Mouse (Mus musculus) midbrain, embryonic 15.5 days (tissue): Measurements from ENCODE around the gene Slc5a10. TPM values are rescaled to one million over a fixed set of nuclear protein-coding genes. Genes with fewer than 3 reads are reported as not detected.

ENCODE experiments used
- ATAC-seq: fragments of 200-750 bp; cut with Nextera tagmentation; replicated peaks from 2 replicates; pipeline ENCODE4 v1.8.0; 2017; ENCODE audit warnings: moderate TSS enrichment
- H3K27ac ChIP-seq: fragments of 300-500 bp; sonication (generic); 2 replicates; pipeline ENCODE4 v1.5.1; 2015; ENCODE audit warnings: mild to moderate bottlenecking, inconsistent platforms
- H3K27me3 ChIP-seq: fragments of 300-500 bp; sonication (generic); replicated peaks from 2 replicates; pipeline ENCODE4 v1.6.1; 2015; ENCODE audit warnings: inconsistent platforms
- H3K36me3 ChIP-seq: fragments of 300-500 bp; sonication (generic); replicated peaks from 2 replicates; pipeline ENCODE4 v1.6.1; 2015; ENCODE audit warnings: inconsistent platforms
- H3K4me1 ChIP-seq: fragments of 300-500 bp; sonication (generic); 2 replicates; pipeline ENCODE4 v1.6.1; 2015; ENCODE audit warnings: inconsistent platforms
- H3K4me2 ChIP-seq: fragments of 300-500 bp; sonication (generic); 2 replicates; pipeline ENCODE4 v1.6.1; 2015; ENCODE audit warnings: inconsistent platforms, mild to moderate bottlenecking, moderate library complexity
- H3K4me3 ChIP-seq: fragments of 300-500 bp; sonication (generic); 2 replicates; pipeline ENCODE4 v1.5.1; 2015; ENCODE audit warnings: mild to moderate bottlenecking, inconsistent platforms
- H3K9ac ChIP-seq: fragments of 300-500 bp; sonication (generic); 2 replicates; pipeline ENCODE4 v1.6.1; 2015; ENCODE audit warnings: mild to moderate bottlenecking, inconsistent platforms
- H3K9me3 ChIP-seq: fragments of 300-500 bp; sonication (generic); 2 replicates; pipeline ENCODE4 v1.6.1; 2016; ENCODE audit warnings: inconsistent platforms
- WGBS: fragments of 180-500 bp; shearing (Covaris S2); methylation state at CpG from one replicate; pipeline ENCODE4 v1.1.7; 2015; ENCODE audit warnings: mixed read lengths; 5-methylcytosine and 5-hydroxymethylcytosine counted together
- polyA plus RNA-seq: library from polyadenylated mRNA; unstranded; fragments of >200 nt; fragmentation: Nextera tagmentation; extraction: Ambion mirVana; gene quantifications from 2 replicates; pipeline ENCODE4 v1.2.1, GENCODE M21; 2015

The Slc5a10 gene
- polyA plus RNA-seq, 1 experiment from 2014 or later: not detected

GRCm38 (mm10) chr11:61722077-61722476 lies 1.5 kb upstream of the Slc5a10 start:
- H3K4me1 ChIP-seq: no peaks in the 10 kb centered on the region
- WGBS: 67% methylated on average over 5 of the region's 5 CpGs
- H3K36me3 ChIP-seq: peaks cover 1% of the 10 kb centered on the region; the same call in 1 of the 2 replicates
- no peak overlapping the region for H3K27ac ChIP-seq
- no peaks in the 10 kb centered on the region for H3K9me3 ChIP-seq
- H3K9ac ChIP-seq: no peak overlapping the region
- no peak overlapping the region for H3K4me3 ChIP-seq
- H3K27me3 ChIP-seq: no peaks in the 10 kb centered on the region
- H3K4me2 ChIP-seq: no peak overlapping the region
- ATAC-seq: no peak

- no peaks in the 10 kb centered on the region; the same call in 1 of the 2 replicates for H3K4me1 ChIP-seq
- H3K36me3 ChIP-seq: no peaks in the 10 kb centered on the region
- ATAC-seq: no peak
- no peaks in the 10 kb centered on the region for H3K9me3 ChIP-seq
- no peak overlapping the region for H3K27ac ChIP-seq
- 68% methylated on average over 8 of the region's 8 CpGs for WGBS
- no peak overlapping the region for H3K4me2 ChIP-seq
- no peaks in the 10 kb centered on the region for H3K27me3 ChIP-seq
- H3K9ac ChIP-seq: no peak overlapping the region
- H3K4me3 ChIP-seq: no peak overlapping the region
Measured at GRCm38 (mm10) chr11:61719826-61720225, 800 bp downstream of the Slc5a10 start.

DNA sequence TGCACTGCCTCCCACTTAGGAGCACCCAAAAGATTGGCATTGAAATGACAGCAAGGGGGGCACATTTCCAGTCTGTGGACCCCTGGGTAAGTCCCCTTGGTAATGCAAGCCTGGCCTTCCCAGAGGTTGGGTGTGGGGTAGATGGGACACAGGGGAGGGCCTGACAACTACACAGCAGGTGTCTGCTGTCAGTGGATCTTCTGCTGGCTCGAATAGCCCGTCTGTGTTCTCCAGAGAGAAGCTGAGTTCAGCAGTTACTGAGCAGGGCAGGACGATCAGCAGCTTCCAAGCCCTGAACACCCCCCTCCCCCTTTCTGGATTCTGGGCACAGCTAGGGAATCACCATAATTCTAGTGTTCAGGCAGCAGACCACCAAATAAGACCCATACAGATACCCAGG lies 1.2 kb downstream of the Slc5a10 start:
- Histone ChIP-seq H3K4me2 (no peak overlapping the region), H3K4me1 (no peaks in the 10 kb centered on the region; the same call in 1 of the 2 replicates), H3K9me3 (no peaks in the 10 kb centered on the region), H3K27ac (no peak overlapping the region), H3K9ac (no peak overlapping the region), H3K27me3 (no peaks in the 10 kb centered on the region), H3K36me3 (no peaks in the 10 kb centered on the region), H3K4me3 (no peak overlapping the region)
- ATAC-seq: no peak
- 53% methylated on average over 3 of the region's 3 CpGs for WGBS

GRCm38 (mm10) chr11:61717990-61718389 lies 2.6 kb downstream of the Slc5a10 start:
- ATAC-seq: no peak
- no peaks in the 10 kb centered on the region for H3K27me3 ChIP-seq
- WGBS: 58% methylated on average over 5 of the region's 5 CpGs

GRCm38 (mm10) chr11:61715130-61715529 lies 5.5 kb downstream of the Slc5a10 start:
- Histone ChIP-seq H3K36me3 (no peaks in the 10 kb centered on the region), H3K4me3 (no peak overlapping the region), H3K4me2 (no peak overlapping the region), H3K27me3 (no peaks in the 10 kb centered on the region), H3K27ac (no peak overlapping the region), H3K9ac (no peak overlapping the region), H3K9me3 (no peaks in the 10 kb centered on the region), H3K4me1 (no peaks in the 10 kb centered on the region; the same call in 1 of the 2 replicates)
- 63% methylated on average over 6 of the region's 6 CpGs for WGBS
- ATAC-seq: peak; percentile 30; the same call in 1 of the 2 replicates

More at GRCm38 (mm10) chr11:61717990-61718389, 2.6 kb downstream of the Slc5a10 start:
- no peak overlapping the region for H3K9ac ChIP-seq
- H3K4me3 ChIP-seq: no peak overlapping the region
- H3K4me1 ChIP-seq: no peaks in the 10 kb centered on the region; the same call in 1 of the 2 replicates
- H3K27ac ChIP-seq: no peak overlapping the region
- no peak overlapping the region for H3K4me2 ChIP-seq
- no peaks in the 10 kb centered on the region for H3K36me3 ChIP-seq
- H3K9me3 ChIP-seq: no peaks in the 10 kb centered on the region

GRCm38 (mm10) chr11:61714346-61715117 lies 6.1 kb downstream of the Slc5a10 start:
- Histone ChIP-seq H3K4me2 (no peak overlapping the region), H3K27ac (no peak overlapping the region), H3K4me1 (no peaks in the 10 kb centered on the region; the same call in 1 of the 2 replicates), H3K4me3 (no peak overlapping the region), H3K27me3 (no peaks in the 10 kb centered on the region), H3K9me3 (no peaks in the 10 kb centered on the region), H3K9ac (no peak overlapping the region), H3K36me3 (no peaks in the 10 kb centered on the region)
- ATAC-seq: peak; percentile 87
- WGBS: 43% methylated on average over 11 of the region's 11 CpGs

DNA sequence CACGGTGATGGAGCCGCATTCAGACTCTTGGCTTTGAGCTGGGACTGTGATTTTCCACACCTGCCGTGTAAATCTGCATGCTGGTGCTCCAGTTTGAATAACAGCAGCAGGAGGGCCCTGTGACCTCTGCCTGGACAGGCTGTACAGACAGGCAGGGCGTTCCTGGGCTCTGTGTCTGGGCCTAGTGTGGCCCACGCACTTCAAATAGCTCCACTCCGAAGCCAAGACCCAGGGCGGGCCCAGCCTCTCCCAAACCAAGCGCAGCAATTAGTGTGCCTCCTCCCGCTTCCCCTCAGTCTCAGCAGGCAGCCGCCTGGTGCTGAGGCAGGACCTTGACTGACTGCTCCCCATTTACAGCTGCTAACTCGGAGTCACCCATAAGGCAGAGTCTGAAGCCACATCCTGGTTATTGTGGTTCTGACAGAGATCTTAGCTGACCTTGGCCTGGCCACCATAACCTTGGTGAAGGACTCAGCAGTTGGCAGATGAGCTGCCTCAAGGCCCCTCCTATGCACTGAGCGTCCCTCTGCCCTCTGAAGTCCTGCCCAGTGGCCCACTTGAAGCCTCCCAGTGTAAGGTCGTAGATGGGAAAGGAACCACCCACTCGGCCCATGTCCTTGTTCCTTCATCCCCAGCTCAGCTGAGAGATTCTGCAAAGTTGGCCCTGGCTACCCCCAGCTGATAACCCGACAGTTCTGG lies 7.3 kb downstream of the Slc5a10 start:
- no peaks in the 10 kb centered on the region for H3K36me3 ChIP-seq
- no peak overlapping the region for H3K4me2 ChIP-seq
- H3K27me3 ChIP-seq: no peaks in the 10 kb centered on the region
- no peaks in the 10 kb centered on the region; the same call in 1 of the 2 replicates for H3K4me1 ChIP-seq
- 65% methylated on average over 15 of the region's 15 CpGs for WGBS
- H3K9me3 ChIP-seq: no peaks in the 10 kb centered on the region
- no peak overlapping the region for H3K27ac ChIP-seq
- no peak overlapping the region for H3K4me3 ChIP-seq
- no peak overlapping the region for H3K9ac ChIP-seq
- ATAC-seq: no peak

DNA sequence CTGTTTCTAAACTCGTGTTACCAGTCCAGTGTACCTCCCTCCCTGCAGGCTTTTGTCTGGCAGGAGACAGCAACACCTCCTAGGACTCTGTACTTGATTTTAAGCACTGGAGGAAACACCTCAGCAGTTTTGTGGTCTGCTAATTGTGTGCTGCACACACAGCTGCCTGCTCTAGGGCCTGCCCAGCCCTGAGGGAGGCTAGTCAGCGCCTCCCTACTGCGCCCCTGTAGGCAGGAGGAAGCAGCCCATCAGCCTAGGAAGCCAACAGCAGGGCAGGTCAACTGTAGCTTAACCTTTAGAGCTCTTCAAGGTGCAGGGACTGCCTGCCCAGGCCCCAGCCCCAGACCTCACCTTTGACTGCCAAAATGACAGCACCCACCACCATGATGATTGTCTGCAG lies 11.7 kb downstream of the Slc5a10 start:
- Histone ChIP-seq H3K27me3 (no peaks in the 10 kb centered on the region), H3K27ac (no peak overlapping the region), H3K4me2 (no peak overlapping the region), H3K9ac (no peak overlapping the region), H3K4me1 (no peaks in the 10 kb centered on the region), H3K4me3 (no peak overlapping the region), H3K9me3 (no peaks in the 10 kb centered on the region), H3K36me3 (no peaks in the 10 kb centered on the region)
- 70% methylated on average over 3 of the region's 3 CpGs for WGBS
- no peak for ATAC-seq

DNA sequence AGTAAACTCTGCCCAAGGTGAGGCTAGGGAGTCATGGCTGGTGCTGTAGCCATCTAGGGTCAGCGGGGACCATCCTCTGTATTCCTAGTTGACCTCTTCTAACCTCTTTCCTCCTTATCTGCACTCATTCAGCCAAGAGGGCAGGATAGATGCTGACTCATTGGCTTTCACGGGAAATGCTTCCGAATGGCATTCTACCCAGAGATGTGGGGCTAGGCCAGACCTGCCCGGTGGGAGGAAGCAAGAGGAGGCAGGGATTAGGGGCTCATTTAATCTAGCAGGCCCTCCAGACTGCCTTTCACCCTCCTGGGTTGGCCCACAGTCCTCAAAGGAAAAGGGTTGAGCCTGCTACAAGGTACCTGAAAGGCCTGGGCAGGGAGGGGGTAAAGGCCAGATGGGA lies 14.4 kb downstream of the Slc5a10 start:
- WGBS: 67% methylated on average over 4 of the region's 4 CpGs
- no peaks in the 10 kb centered on the region for H3K9me3 ChIP-seq

DNA sequence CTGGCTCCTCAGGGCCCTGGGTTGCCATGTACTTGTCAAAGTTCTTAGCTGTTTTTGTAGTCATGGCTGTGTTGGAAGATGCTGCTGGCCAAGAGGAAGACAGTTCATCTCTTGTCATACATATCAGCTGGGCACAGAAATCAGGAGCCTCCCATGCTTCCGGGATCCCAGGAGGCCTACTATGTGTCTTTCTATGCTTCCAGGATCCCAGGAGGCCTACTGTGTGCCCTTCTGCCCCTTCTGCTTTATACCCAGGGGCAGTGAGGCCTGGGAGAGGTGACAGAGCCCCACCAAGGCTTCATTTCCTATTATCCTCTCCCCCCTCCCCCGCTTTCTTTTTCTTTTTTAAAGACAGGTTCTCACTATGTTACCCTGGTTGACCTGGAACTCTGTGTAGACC lies 15.0 kb downstream of the Slc5a10 start:
- Histone ChIP-seq H3K4me3 (no peak overlapping the region), H3K27ac (no peak overlapping the region), H3K36me3 (no peaks in the 10 kb centered on the region), H3K4me1 (no peaks in the 10 kb centered on the region), H3K9ac (no peak overlapping the region), H3K9me3 (no peaks in the 10 kb centered on the region), H3K4me2 (no peak overlapping the region), H3K27me3 (no peaks in the 10 kb centered on the region)
- no peak for ATAC-seq
- 84% methylated on average over 2 of the region's 2 CpGs for WGBS

More for the DNA sequence above, 14.4 kb downstream of the Slc5a10 start:
- no peak overlapping the region for H3K27ac ChIP-seq
- H3K9ac ChIP-seq: no peak overlapping the region
- ATAC-seq: no peak
- H3K4me2 ChIP-seq: no peak overlapping the region
- H3K4me3 ChIP-seq: no peak overlapping the region
- H3K27me3 ChIP-seq: no peaks in the 10 kb centered on the region
- H3K4me1 ChIP-seq: no peaks in the 10 kb centered on the region
- no peaks in the 10 kb centered on the region for H3K36me3 ChIP-seq

GRCm38 (mm10) chr11:61702494-61702893 lies 18.1 kb downstream of the Slc5a10 start:
- Histone ChIP-seq H3K4me1 (no peaks in the 10 kb centered on the region), H3K9me3 (no peaks in the 10 kb centered on the region), H3K9ac (no peak overlapping the region), H3K27ac (no peak overlapping the region), H3K36me3 (no peaks in the 10 kb centered on the region), H3K4me2 (no peak overlapping the region), H3K27me3 (no peaks in the 10 kb centered on the region), H3K4me3 (no peak overlapping the region)
- no peak for ATAC-seq
- 100% methylated on average over 5 of the region's 5 CpGs for WGBS

GRCm38 (mm10) chr11:61701696-61702095 lies 18.9 kb downstream of the Slc5a10 start:
- Histone ChIP-seq H3K4me3 (no peak overlapping the region), H3K4me1 (no peaks in the 10 kb centered on the region), H3K36me3 (no peaks in the 10 kb centered on the region), H3K9me3 (no peaks in the 10 kb centered on the region), H3K27ac (no peak overlapping the region), H3K27me3 (no peaks in the 10 kb centered on the region), H3K4me2 (no peak overlapping the region), H3K9ac (no peak overlapping the region)
- no peak for ATAC-seq
- 39% methylated on average over 5 of the region's 5 CpGs for WGBS
